Mouse (Mus musculus): Measurements from ENCODE around the gene Lrmda.

Gene Lrmda

DNA sequence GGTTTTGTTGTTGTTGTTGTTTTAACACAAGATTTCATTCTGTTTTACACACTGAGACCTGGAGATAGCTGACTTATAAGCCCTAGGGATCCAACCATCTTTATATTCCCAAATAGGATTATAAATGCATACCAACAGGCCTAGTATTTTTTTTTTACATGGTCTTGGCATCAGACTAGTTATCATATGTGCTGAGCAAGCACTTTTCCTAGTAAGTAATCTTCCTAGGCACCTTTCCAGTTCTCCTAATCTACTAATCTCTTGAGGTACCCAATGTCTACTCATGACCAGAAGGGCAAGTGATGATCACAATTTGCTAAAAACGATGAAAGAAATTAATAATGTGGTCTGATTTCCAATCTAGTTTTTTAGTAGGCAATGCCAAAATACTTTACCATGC is 909.2 kb downstream of the Lrmda start:
- DNase-seq (ENCODE audit: extremely low read depth, low read depth) = no peak

DNA sequence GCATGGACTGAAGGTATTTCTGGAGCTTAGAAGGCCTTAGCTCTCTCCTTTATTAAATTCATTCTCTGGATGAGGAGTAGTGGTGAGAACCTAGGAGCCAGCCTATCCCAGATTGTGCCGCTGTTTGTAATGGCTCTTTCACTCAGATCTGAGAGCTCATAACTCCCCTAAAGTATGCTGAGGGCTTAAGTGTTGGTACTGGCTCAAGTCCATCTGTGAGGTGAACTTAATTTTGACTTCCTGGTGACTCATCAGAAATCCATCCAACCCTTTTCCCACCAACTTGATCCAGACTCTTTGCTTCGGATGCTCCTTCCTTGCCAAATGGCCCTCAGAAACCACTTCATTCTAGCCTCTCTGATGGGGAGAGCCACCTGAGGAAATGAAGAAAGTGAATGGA is 910.1 kb downstream of the Lrmda start:
- no peak for DNase-seq (ENCODE audit: extremely low read depth, low read depth)

DNA sequence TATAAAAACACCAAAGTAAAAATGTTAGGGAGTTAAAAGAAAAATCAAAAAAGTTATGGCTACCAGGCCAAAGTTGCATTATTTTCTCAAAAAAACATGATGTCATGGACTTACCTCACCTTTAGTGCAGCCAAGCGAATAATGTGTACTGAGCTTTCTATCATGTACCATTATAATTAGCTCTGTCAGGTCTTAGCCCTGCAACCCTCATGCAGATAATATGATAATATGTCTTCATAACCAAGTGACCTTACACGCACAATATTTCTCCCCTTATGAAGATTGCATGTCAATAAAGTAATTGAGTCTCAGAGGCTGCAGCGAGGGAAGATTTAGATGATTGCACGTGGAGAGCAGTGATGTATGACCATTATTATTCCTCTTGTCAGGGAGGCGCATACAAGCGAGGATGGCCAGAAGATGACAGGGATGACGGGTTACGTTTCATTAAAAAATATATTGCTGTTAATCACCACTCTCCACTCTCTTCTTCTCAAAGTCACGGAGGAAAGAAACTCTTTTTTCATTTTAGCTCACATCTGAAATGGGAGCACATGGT is 911.1 kb downstream of the Lrmda start:
- DNase-seq (ENCODE audit: extremely low read depth, low read depth) = no peak

DNA sequence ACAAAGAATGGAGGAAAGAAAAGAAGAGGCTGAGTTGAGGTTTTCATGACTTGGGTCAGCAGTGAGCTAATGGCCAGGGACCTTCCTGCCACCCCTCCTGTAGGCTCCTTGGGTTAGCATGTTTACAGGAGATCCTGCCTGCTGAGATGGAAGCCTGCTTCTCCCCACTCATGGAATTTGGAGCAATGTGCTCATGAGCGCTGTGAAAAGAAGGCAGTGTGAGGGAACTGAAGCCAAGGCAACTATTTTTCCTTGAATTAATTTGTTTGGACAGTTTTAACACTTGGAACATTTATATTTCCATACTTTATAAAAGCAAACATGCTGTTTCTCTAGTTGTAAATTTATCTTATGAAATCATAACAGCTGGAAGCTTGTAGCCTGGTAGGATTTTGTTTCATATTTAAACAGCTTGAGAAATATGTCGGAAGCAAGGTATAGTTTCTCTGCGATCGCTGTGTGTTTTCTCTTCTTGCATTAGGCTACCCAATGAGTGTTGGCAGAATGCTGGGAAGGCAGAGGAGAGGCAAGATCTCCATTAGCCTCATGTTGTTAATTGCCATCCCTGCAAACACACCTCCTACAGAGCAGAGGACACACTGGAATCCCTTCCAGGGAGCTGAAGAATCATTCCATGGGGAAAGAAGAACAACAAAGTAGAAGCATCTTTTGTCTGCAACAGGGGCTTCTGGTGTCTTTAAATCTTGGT is 911.8 kb downstream of the Lrmda start:
- no peak for DNase-seq (ENCODE audit: extremely low read depth, low read depth)

DNA sequence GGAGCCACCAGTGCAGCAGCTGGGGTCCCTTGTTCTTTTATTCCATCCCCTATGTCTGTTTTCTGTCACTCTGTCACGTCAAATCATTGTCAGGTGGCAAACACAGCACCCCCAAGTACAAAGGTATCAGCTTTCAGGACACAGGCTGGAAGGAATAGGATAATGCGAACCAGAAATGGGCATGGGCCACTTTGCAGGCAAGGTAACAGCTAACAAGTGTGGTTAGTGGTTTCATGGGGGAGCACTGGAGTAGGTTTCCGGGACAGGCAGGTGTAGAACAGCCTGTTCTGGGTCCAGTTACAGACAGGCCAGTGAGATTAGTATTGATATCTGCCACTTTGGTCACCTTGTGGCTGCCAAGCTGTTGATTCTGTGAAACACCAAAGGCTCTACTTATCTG is 917.2 kb downstream of the Lrmda start:
- DNase-seq (ENCODE audit: extremely low read depth, low read depth) = no peak

DNA sequence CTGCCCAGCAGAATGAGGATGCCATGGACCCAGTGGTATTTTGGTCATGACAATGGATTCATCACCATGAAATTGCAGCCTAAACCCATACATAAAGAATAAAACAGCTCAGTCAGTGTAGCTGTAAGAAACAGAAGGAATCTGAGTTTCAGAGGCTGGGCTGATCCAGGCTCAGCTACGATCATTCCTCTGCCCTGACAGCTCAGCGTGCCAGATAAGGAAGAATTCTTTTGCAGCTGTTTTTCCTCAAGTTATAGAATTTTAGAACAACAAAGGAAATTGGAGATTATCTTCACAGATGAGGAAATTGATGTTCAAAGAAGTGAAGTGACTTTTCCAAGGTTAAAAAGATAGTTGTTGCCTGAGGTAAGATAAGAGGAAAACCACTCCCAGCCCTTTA is 921.1 kb downstream of the Lrmda start:
- no peak for DNase-seq (ENCODE audit: extremely low read depth, low read depth)

DNA sequence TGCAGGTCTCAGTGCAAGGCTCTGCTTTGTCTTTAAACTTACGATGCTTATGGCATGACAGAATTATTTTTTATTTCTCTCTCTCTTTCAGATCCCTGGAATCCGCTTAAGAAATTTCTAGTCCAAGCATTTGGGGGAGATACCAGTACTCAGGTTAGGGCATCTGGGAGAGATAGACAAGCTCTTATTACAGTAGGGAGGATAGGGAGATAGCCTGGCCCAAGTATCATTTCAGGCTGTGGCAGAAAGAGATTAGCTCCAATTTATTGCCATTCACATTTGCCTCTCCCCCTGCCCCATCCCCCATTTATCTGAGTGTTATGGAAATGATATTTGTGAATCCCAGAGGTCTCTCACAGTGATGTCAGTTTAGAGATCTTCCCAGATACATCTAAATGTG is 923.1 kb downstream of the Lrmda start:
- DNase-seq (ENCODE audit: extremely low read depth, low read depth) = no peak

DNA sequence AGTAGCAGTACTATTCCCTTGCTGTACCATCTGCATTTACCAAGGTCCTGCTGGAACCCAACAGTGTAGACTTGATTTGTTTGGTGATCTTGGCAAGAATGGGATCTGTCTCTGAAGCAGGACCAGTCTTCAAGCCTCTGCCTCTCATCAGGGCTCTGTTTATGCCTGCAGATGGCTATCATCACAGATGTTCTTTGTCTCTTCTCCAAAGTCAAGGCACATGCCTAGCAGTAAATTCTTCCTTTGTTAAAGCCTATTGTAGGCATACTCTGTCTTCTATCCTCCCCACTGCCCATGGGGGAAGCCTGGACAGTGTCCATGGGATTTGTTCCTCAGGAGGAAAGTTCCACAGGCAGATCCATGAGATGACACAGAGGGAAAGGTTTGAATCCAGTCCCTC is 930.0 kb downstream of the Lrmda start:
- DNase-seq (ENCODE audit: extremely low read depth, low read depth) = no peak

DNA sequence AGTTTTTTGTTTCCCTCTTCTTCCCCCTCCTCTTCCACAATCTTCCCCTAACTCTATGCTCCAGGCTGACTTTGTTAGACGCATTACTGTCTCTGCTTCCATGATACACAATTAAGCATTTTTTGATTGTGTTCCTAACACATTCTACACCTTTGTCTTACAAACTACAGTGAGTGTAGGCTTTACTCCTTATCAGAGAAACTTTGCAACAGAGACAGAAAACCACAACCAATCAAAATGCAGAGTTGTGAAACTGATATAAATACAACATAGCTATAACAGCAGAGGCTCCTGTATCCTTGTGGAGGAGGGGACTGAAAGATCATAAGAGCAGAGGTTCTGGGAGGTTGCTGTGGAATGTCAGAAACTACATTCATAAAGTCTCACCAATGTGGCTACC is 933.5 kb downstream of the Lrmda start:
- DNase-seq (ENCODE audit: extremely low read depth, low read depth) = no peak

DNA sequence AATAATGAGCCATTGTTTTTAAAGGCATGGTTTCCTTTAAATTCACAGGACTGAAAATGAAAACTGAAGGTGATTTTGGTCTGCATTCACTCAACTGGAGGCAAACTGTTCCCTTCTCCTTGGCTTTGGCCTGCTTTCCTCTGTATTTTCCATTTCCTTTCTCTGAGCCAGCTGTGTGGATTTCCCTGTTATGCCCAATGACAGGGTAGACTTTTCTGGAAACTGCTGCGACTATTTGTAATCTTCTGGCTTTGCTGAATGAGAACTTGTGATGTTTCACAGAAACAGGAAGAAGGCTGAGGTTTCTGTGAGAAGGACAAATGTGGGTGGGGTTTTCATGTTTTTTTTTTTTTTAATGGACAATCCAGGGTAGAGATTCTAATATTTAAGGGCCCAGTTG is 940.7 kb downstream of the Lrmda start:
- no peak for DNase-seq (ENCODE audit: extremely low read depth, low read depth)

DNA sequence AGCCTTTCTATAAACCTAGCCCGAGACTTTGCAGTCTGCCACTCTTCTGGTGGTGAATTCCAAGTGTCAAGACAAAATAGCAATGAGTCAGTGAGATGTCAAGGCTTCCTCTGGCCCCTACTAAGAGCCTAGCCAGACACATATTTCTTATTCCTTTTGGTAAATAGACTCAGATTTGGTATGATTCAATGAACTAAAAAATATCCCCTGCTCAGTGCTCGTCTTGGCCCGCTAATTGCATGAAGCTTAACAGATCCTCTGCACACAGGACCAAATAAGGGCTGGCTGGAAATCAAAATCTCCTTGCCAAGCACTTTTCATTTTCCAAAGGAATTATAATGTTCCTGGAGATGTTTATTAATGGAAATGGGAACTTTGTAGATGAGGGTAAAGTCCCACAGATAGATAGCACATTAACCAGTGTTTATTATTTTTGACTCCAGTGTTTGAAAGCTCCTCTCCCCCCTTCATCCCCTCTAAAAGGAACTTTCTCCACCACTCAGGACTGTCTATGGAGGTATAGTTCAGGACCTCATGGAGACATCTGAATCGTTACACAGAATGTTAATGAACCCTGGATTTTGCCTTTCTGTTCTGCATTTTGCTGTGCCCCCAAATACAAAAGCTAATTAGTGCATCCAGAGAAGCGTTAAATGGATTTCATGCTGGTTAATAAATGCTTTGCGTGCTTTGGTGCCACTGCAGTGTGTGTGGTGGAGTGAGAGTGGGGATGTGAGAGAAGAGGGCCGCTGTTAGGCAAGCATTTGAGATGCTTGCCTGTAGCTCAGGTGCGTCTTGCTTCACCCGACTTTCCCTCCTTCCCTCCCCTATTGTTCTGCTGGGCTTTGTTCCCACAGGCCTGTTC is 945.5 kb downstream of the Lrmda start:
- no peak for DNase-seq (ENCODE audit: extremely low read depth, low read depth)

DNA sequence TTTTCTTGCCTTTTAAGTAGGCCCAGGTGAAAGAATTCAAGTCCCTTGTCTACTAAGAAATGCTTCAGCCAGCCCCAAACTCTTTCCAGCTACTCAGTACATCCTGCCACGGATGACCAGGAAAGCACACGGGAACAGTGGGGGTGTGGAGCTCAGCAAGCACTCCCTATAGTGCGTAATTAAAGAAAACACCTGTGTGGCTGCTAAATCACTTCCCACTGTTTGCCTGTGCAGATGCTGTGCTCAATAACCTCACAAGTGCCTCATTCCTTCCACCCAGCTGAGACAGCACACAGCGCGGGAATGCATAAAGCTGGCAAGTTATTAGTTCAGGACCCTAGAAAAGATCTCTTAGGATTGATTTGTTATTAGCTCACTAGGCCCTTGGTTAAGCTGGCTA is 949.2 kb downstream of the Lrmda start:
- DNase-seq (ENCODE audit: extremely low read depth, low read depth) = no peak

DNA sequence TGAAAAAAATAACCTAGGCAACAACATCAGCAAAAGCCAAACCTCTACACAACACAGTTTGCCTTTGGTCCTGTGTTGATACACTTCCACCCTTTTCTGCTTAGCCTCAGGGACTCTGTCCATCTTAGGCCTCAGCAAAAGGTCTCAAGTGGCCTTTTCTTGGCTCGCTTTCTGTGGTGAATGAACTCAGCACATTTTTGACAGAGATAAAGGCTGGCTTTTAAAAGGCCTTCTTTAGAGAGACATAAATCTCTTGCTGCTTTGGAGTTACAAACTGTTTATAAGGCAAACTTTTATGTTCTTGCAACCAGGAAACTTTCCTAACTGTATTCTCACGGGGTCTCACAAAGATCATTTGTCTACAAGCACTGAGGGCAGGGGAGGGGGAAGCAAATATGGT is 967.2 kb downstream of the Lrmda start:
- DNase-seq (ENCODE audit: extremely low read depth, low read depth) = no peak

DNA sequence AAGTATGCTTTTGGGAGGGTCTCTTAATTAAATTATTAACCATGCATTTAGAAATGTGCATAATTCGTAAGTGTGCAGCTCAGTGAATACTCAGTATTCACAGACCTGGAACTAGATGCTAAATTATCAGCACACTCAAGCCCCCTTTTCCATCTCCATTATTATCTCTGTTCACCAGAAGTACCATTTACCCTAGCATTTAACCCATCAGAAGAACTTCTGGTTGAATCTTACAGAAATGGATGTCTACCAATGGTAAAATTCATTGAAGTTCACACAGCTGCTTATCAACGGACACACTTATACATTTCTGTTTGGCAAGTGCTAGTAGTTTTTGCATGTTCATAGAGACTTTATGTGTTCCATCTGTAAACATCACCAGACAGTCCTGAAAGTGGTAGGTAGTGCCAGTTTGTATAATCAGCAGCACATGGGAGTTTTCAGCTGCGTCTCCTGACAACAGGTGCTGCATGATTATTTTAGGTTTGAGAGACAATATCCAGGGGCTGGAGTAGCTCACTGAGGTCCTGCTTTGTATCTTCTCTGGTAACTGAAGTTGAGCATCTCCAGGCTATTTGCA is 968.7 kb downstream of the Lrmda start:
- no peak for DNase-seq (ENCODE audit: extremely low read depth, low read depth)

DNA sequence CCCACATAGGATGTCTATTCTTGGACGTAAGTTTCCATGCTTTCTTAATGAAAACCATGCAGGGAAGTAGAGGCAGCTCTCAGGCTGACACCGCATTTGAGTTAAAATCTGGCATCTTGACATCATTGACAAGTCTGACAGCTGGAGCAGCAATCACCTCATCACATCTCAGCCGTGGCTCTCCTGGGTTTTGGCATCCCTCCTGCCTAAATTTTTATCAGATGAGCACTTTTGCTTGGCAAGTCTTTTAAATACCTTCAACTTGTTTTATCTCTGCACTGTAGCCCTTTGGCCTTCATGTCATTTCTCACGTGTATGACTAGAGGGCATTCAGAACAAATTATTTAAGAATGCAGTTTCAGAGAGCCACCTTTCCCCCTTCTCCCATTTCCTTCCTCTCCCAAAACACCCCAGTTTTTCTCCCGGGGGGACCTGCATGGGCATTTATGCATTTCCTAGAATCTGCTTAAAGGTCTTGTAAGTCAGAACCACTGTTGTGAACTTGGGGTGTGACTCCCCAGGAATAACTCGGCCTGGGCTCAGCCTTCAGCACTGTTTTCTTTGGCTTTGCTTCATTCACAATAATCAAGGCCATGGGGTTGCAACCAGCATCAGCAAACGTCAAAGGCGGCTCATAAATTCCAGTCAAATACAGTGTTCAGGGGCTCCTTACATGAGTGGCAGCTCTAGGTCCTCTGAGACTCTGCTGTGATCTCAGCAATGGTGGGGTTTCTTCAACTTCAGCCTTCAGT is 975.8 kb downstream of the Lrmda start:
- DNase-seq (ENCODE audit: extremely low read depth, low read depth) = no peak

DNA sequence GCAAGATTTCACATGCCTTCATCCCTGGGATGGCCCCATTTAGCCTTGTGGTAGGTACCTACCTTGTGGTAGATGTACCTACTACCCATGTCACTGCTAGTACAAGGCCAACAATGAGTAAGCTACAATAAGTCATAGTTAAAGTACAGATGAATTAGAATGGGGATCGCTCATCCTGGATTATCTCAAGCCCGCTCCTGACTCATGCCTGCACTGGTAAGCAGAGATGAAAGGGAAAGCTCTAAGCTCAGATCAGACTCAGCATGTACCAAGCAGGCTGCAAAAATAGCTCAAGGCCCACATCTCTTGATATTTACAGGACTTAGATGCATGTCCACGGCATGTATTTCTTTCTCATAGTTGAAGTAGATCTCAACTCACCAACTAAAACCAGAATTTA is 979.4 kb downstream of the Lrmda start:
- DNase-seq (ENCODE audit: extremely low read depth, low read depth) = no peak

DNA sequence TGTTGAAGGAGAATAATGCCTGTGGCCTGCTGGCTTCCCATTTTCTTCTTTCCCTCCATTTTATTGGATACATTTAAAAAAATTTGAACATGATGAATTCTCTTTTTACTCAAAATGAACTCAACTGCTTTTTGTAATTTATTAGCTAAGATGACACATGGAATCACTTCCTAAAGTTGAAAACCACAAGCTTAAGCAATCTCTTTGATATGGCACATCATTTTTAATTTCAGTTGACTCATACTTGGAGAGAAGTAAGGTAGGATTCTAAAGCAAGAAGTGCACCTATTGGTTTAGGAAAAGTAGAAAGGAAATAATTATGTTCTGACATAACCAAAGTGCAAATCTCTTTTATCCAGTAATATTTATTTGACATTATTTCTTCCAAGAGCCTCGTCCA is 992.5 kb downstream of the Lrmda start:
- DNase-seq (ENCODE audit: extremely low read depth, low read depth) = no peak

DNA sequence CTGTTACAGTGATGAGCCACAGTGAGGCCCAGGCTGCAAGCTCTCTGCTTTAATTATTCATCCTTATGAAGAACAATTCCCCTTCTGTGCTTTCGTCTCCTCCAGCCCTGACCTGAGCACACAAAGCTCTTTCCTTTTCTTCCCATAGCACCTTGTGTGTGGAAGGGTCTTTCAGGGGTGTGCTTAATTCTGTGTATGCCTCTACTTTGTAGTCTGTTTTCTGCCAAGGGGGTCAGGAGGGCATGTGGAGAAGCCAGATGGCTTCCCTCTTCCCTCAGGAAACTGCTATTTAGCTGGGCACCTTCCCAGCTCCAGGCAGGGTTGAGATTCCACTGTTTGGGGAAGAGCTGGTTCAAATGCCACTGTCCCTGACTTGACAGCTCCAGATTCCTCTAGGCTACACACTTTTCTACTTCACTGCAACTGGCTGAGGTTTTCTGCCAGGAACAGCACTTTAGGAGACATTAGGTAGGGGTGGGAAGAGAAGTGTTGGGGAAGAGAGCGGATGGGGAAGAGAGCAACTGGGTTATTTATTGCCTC is 995.3 kb downstream of the Lrmda start:
- DNase-seq (ENCODE audit: extremely low read depth, low read depth) = no peak

DNA sequence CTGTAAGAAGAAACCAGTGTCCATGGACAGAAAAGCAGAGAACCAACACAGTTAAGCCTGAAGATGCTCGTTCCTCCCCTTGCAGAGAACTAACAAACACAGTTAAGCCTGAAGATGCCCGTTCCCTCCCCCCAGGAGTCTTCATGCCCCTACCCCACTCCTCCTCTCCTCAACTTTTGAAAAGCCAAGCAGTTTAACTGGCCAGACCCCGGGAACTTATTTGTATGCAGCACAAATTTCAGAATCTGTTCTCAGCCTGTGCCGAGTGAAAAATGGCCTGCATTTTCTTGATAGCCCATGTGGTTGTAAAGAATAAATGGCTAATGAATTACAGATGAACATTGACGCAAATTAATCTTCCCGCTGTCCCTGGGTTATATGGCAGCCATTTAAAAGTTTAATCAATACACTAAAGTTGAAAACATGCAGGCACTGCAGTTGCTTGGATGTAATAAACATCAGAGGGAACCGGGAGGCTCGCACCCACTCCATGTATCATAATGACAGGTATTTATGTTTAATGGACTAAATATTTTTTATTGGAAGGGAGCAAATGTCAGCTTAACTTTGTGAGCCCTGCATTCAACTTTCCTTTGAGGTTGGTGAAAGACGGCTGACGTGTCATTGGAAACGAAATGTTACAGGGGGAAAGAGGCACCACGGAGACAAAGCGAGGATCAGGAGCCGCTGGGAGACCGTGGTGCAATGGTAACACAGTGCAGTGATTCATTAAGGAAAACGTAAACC is 996.0 kb downstream of the Lrmda start:
- no peak for DNase-seq (ENCODE audit: extremely low read depth, low read depth)

DNA sequence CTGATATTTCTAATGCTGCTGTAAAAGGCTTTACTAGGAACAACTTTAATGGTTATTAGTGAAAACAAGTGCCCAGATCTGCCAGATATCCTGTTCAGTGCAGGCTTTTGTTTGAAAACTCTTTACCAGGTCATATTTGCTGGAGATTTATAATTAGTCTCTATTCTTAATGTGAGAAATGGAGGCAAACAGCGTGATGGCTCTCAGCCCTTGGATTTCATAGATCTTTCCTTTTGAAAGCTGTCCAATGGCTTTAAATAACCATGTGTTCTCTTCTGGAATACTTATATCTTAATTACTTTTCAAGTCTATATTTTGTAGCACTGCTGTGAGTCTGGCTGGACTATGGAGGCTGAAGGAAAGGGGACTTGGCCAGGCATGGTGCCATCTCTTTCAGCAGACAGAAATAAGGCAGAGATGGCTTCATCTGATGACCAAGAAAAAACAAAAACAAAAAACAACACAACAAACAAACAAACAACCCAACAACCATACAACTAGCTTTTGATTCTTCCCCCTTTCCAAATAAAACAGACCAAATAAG is 996.6 kb downstream of the Lrmda start:
- no peak for DNase-seq (ENCODE audit: extremely low read depth, low read depth)
